Mouse (Mus musculus) limb, embryonic 15.5 days (tissue): ENCODE measurements around the gene Gm813. TPM values are rescaled to one million over a fixed set of nuclear protein-coding genes. Genes with fewer than 3 reads are reported as not detected.

Experiments used
- ATAC-seq: fragments of 200-750 bp; cut with Nextera tagmentation; 2 replicates; pipeline ENCODE4 v1.8.0; 2017; ENCODE audit warnings: low read depth, moderate TSS enrichment; ENCODE audit not compliant: insufficient number of reproducible peaks, low FRiP score, low TSS enrichment
- H3K27ac ChIP-seq: fragments of 300-500 bp; sonication (generic); 2 replicates; pipeline ENCODE4 v1.5.1; 2015; ENCODE audit warnings: moderate library complexity, mild to moderate bottlenecking, inconsistent platforms
- H3K27me3 ChIP-seq: fragments of 300-500 bp; sonication (generic); 2 replicates; pipeline ENCODE4 v1.6.1; 2015; ENCODE audit warnings: inconsistent platforms
- H3K36me3 ChIP-seq: fragments of 300-500 bp; sonication (generic); 2 replicates; pipeline ENCODE4 v1.6.1; 2015; ENCODE audit warnings: inconsistent platforms
- H3K4me1 ChIP-seq: fragments of 300-500 bp; sonication (generic); 2 replicates; pipeline ENCODE4 v1.6.1; 2015; ENCODE audit warnings: inconsistent platforms
- H3K4me2 ChIP-seq: fragments of 300-500 bp; sonication (generic); 2 replicates; pipeline ENCODE4 v1.6.1; 2015; ENCODE audit warnings: mild to moderate bottlenecking, inconsistent platforms
- H3K4me3 ChIP-seq: fragments of 300-500 bp; sonication (generic); 2 replicates; pipeline ENCODE4 v1.5.1; 2015; ENCODE audit warnings: mild to moderate bottlenecking, inconsistent platforms
- H3K9ac ChIP-seq: fragments of 300-500 bp; sonication (generic); 2 replicates; pipeline ENCODE4 v1.6.1; 2015; ENCODE audit warnings: inconsistent platforms
- H3K9me3 ChIP-seq: fragments of 300-500 bp; sonication (generic); 2 replicates; pipeline ENCODE4 v1.6.1; 2016; ENCODE audit warnings: inconsistent platforms
- WGBS: fragments of 180-500 bp; shearing (Covaris S2); methylation state at CpG from one replicate; pipeline ENCODE4 v1.1.7; 2015; 5-methylcytosine and 5-hydroxymethylcytosine counted together
- polyA plus RNA-seq: library from polyadenylated mRNA; unstranded; fragments of >200 nt; fragmentation: Nextera tagmentation; extraction: Ambion mirVana; gene quantifications from 2 replicates; pipeline ENCODE4 v1.2.1, GENCODE M21; 2015

Gene Gm813
- polyA plus RNA-seq, 1 experiment from 2014 or later: not detected

DNA sequence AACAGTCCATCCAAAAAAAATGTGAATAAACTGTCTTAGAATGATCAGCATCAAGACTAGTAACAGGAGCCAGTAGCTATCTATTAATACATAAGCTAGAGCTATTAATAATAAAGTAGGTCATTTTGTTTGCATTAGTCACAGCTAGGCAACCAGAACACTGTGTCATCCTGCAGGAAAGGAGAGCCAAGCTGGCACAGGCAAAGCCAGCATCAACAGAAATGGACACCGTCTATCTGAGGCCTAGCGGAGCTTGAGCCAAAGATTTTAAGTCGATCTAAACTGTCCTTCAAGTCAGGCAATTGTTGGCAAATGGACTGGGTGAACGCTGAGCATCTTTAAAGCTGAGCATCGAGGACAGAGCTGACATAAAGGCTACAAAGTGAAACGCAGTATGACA, 15.9 kb downstream of the Gm813 start:
- Histone ChIP-seq H3K36me3 (no peaks in the 10 kb centered on the region), H3K9me3 (no peaks in the 10 kb centered on the region), H3K27me3 (no peaks in the 10 kb centered on the region), H3K27ac (no peak overlapping the region), H3K4me3 (no peak overlapping the region), H3K9ac (no peak overlapping the region), H3K4me2 (no peak overlapping the region), H3K4me1 (no peaks in the 10 kb centered on the region)
- no peak for ATAC-seq
- whole genome bisulfite sequencing: 87% methylated on average over 6 of the region's 6 CpGs

DNA sequence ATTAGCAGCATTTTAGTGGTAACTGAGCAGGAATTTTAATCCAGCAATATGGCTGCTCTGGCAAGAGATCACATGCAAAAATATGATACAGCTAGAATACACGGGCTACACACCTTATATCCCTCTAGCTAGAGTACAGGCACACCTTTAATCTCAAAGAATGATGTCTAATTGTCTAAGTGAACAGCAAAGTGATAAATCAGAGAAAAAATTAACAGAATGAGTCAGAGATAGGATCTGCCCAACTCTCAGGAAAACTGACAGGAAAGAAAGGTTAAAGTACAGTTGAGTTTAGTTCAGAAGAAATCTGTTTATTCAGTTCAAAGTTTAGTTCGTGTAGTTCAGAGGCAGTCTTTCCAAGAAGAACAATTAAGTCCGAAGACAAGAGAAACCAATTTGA, 25.5 kb downstream of the Gm813 start:
- Histone ChIP-seq H3K4me3 (no peak overlapping the region), H3K27me3 (no peaks in the 10 kb centered on the region), H3K9me3 (no peaks in the 10 kb centered on the region), H3K4me1 (no peaks in the 10 kb centered on the region), H3K4me2 (no peak overlapping the region), H3K27ac (no peak overlapping the region), H3K36me3 (no peaks in the 10 kb centered on the region), H3K9ac (no peak overlapping the region)
- WGBS: 70% methylated on average over 3 of the region's 3 CpGs
- ATAC-seq: no peak

DNA sequence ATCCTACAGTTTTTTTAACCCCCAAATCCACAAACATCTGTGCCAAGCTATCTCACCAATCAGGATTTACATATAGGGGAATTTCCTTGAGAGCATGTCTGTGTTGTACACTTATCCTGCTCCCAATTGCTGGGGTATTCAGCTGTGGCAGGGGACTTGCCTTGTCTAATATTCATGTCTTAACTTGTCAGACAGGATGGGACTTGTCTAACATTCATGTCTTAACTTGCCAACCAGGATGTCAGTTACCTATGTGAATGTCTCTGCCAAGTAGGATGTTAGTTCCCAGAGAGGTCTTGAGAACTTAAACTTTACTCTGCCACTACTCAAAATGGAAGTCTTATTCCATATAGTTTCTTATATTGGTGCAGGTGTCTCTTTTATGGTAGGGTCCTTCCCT, 27.3 kb downstream of the Gm813 start:
- Histone ChIP-seq H3K4me1 (no peaks in the 10 kb centered on the region), H3K36me3 (no peaks in the 10 kb centered on the region), H3K4me2 (no peak overlapping the region), H3K9me3 (no peaks in the 10 kb centered on the region), H3K4me3 (no peak overlapping the region), H3K9ac (no peak overlapping the region), H3K27ac (no peak overlapping the region), H3K27me3 (no peaks in the 10 kb centered on the region)
- no peak for ATAC-seq

DNA sequence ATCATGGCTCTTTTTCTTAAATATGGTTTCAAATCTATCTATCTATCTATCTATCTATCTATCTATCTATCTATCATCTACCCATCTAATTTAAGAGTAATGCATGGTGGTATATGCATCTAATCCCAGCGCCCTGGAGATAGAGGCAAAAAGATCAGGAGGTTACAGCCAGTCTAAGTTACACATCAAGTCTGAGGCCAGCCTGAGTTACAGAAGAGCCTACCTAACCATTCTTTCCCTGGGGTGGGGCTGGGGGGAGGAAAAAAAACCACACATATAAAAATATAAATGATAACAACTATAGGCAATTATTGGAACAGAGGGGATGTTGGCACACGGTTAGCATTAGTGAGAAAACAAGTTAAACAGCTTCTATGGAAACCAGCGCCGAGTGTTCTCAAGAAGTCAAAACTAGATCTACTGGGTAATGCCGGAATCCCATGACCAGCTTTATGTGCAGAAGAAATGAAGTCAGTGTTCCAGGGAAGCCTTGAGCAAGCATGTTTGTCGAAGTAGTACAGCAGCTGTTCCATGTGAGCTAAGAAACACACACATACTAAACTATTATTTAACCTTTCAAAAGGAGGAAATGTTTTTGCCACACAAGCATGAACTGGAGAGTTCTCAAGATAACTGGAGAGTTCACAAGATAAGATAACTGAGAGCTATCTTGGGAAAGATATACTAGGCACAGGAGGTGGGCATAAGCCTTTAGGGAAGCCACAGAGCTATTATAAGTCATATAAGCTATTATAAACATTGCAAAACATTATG, 42.6 kb downstream of the Gm813 start:
- no peaks in the 10 kb centered on the region for H3K36me3 ChIP-seq
- H3K27me3 ChIP-seq: no peaks in the 10 kb centered on the region
- no peak overlapping the region for H3K27ac ChIP-seq
- H3K4me3 ChIP-seq: no peak overlapping the region
- H3K9me3 ChIP-seq: no peaks in the 10 kb centered on the region
- no peak overlapping the region for H3K9ac ChIP-seq
- ATAC-seq: no peak
- WGBS: 81% methylated on average over 6 of the region's 6 CpGs
- H3K4me2 ChIP-seq: no peak overlapping the region
- no peaks in the 10 kb centered on the region for H3K4me1 ChIP-seq

DNA sequence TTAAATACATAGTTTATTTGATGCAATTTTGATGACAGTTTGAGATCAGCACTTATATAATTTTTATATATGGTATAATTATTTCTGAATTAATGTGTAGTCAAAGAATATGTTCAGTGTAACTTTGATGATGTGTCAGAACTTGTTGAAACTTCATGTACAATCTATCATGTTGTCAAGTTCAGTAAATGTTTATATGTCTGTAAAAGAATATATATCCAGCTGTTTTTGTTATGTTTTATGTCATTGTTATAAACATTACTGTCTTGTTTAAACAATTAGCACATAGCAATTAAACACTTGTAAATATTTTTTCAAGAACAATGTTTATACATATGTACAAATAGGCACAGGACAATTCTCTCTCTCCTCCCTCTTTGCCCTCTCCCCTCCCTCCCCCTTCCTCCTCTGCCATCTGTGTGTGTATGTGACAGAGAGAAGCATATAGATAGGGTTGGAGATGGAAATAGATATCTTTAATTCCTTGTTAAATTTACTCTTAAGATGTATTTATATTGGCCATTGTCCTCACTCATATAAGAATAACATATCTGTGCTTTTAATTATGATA, 46.0 kb downstream of the Gm813 start:
- Histone ChIP-seq H3K9me3 (no peaks in the 10 kb centered on the region), H3K27ac (no peak overlapping the region), H3K4me2 (no peak overlapping the region), H3K4me1 (no peaks in the 10 kb centered on the region), H3K4me3 (no peak overlapping the region), H3K27me3 (no peaks in the 10 kb centered on the region), H3K36me3 (no peaks in the 10 kb centered on the region), H3K9ac (no peak overlapping the region)
- no peak for ATAC-seq

Other genes starting within 250 kb of the Gm813 start
- 4.7 and 5.5 TPM in 2 replicates for gene Dcbld2, start 208.5 kb downstream of the Gm813 start, polyA plus RNA-seq
- 16.0 and 16.9 TPM in 2 replicates for gene St3gal6, start 92.7 kb downstream of the Gm813 start, polyA plus RNA-seq
- gene E330017A01Rik, start 21.8 kb upstream of the Gm813 start, polyA plus RNA-seq: not detected in 2 replicates
- 25.3 and 30.0 TPM in 2 replicates for gene Cpox, start 53.3 kb upstream of the Gm813 start, polyA plus RNA-seq
- not detected in 2 replicates for gene Gpr15, start 102.1 kb upstream of the Gm813 start, polyA plus RNA-seq
- gene Cldnd1, start 110.9 kb upstream of the Gm813 start, polyA plus RNA-seq: 138 and 147 TPM in 2 replicates
- not detected in 2 replicates for gene Olfr172, start 146.2 kb upstream of the Gm813 start, polyA plus RNA-seq
- gene Olfr173, start 183.3 kb upstream of the Gm813 start, polyA plus RNA-seq: not detected in 2 replicates
- gene Olfr175-ps1, start 209.8 kb upstream of the Gm813 start, polyA plus RNA-seq: not detected in 2 replicates